Mouse (Mus musculus) R1 (cell line): ENCODE measurements around the gene Il4.
"Not testable (repeated sequence)": the region's sequence is repeated elsewhere in the genome, so short reads cannot be mapped to it uniquely, and the experiment has no call there.

Experiments
- DNase-seq: peaks from one replicate; pipeline ENCODE4 v3.0.0-alpha.2; 2018; ENCODE audit warnings: low read depth, low spot score

The Il4 gene

GRCm38 (mm10) chr11:53566646-53567045 is 51.8 kb downstream of the Il4 start:
- no peak for DNase-seq

GRCm38 (mm10) chr11:53561986-53562385 is 56.5 kb downstream of the Il4 start:
- DNase-seq: no peak

- DNase-seq: not testable (repeated sequence)
Observed at GRCm38 (mm10) chr11:53559980-53560379, 58.5 kb downstream of the Il4 start.

DNA sequence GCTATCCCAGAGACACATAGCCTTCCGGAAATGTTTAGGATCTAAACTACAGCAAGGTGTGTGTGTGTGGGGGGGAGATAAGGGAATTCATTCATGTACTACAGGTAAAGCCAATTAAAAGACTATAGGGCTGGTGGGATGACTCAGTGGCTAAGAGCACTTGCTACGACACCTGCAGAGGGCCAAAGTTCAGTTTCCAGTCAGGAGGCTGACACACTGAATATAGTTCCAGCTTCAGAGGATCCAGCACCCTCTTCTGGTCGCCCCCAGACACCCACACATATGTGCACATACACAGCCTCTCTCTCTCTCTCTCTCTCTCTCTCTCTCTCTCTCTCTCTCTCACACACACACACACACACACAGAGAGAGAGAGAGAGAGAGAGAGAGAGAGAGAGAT is 60.5 kb downstream of the Il4 start:
- not testable (repeated sequence) for DNase-seq

DNA sequence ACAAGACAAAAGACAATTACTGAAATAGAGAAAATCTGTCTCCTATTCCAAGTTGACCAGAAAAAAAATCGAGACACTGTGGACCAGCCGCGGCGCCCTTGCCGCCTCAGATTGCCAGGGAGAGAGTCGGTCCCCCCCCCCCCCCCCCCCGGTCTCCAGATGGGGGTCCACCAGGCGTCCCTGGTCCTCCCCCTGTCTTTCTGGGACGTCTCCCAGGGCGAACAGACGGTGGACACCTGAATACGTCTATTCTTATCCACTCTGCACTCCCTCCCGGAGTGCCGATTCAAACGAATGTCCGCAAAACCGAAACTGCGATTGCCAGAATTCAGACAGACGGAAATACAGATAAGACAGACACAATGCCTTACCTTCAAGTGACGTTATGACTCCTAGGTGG is 61.9 kb downstream of the Il4 start:
- not testable (repeated sequence) for DNase-seq
